Mouse (Mus musculus) lung, adult 2 months (tissue): ENCODE measurements at regions not wholly inside any gene's neighbourhood (a gene's known extent, or its start where the extent isn't known, plus 50 kb on each side); places are given as distances from the start of the nearest gene placed in this dataset.

Source experiments
- CTCF ChIP-seq: fragments of 200-500 bp; IDR thresholded peaks from 2 replicates; pipeline ENCODE4 v1.5.1; 2011; ENCODE audit warnings: mild to moderate bottlenecking, low read length, control low read depth; ENCODE audit not compliant: insufficient read depth
- POLR2A ChIP-seq: fragments of 200-500 bp; IDR thresholded peaks from 2 replicates; pipeline ENCODE4 v1.6.1; 2011; ENCODE audit warnings: low read depth, mild to moderate bottlenecking, control low read depth, low read length, borderline replicate concordance; ENCODE audit errors: extremely low read depth

DNA sequence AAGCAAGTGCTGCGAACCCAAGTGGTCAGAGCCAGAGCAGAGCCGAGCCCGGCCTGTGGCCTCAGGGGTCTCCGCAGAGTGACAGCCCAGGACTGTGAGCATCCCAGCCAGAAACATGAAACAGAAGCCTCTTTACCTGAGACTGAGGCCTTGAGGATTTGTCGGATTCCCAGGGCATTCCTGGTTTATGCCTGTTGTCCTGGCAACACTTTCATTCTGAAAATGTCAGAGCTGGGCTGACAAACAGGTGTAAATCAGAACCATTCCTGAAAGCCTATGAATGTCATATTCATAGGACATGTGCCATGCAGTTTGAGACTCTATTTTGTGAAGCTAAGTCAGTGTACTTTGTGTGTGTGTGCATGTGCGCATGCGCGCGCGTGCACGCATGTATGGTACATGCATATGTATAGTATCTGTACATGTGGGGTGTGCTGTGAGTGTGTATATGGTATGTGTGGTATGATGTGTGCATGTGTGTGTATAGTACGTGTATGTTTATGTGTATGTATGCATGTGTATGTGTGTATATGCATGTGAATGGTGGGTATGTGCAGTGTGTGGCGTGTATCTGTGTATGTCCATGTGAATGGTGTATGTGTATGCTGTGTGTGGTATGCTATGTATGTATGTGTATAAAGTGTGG, 152.9 kb downstream of the Trim29 start:
- TF ChIP-seq CTCF = no peak
- no peak for TF ChIP-seq POLR2A
